In genomic region chr2:163643576-163643971, GRCm38 (mm10) we compare ENCODE assay signal across 9 mouse cellular contexts. TPM values are rescaled to one million over a fixed set of nuclear protein-coding genes. Genes with fewer than 3 reads are reported as not detected.
DNase-seq lines count a peak whose midpoint lies in the region; ATAC-seq and TF ChIP-seq lines count a peak whose summit lies in the region.
"Had no signal": no experiment of that assay in that cellular context is flagged by ENCODE, and none has a peak within 500 bp of the region (broad histone marks: within the 10 kb centered on the region; RNA-seq: fewer than 3 reads in every experiment).

No protein-coding gene starts in this region.

- H3K9ac ChIP-seq in ES-Bruce4 (ENCODE audit: low read depth, poor library complexity, severe bottlenecking): peak overlapping the region; percentile 90
- H3K9ac ChIP-seq in forebrain, embryonic 15.5 days (replicated peaks): peak overlapping the region; percentile 92; the same call in 1 of the 2 replicates
- peak overlapping the region; percentile 98 for H3K9ac ChIP-seq in liver, embryonic 15.5 days

- ATAC-seq in forebrain, embryonic 15.5 days (replicated peaks): no peak
- no peak for ATAC-seq in liver, embryonic 15.5 days (ENCODE audit: insufficient read depth)
- ATAC-seq in granulocyte monocyte progenitor cell, adult 5-6 weeks (replicated peaks; ENCODE audit: poor library complexity, severe bottlenecking): no peak
- ATAC-seq in inflammation-experienced regulatory T-cells, adult 6 months: no peak

- TF ChIP-seq CTCF in ES-Bruce4 (IDR thresholded peaks at IDR 0.05; ENCODE audit: low read depth, low read length): no peak

- H3K4me2 ChIP-seq in forebrain, embryonic 15.5 days (replicated peaks): peak overlapping the region; percentile 52
- peak overlapping the region; percentile 79 for H3K4me2 ChIP-seq in liver, embryonic 15.5 days

- TF ChIP-seq POLR2A in ES-Bruce4 (IDR thresholded peaks at IDR 0.05; ENCODE audit: insufficient read depth, low read length): no peak

- H3K27me3 ChIP-seq in heart, embryonic 10.5 days (ENCODE audit: insufficient read depth, poor library complexity, severe bottlenecking): no peaks in the 10 kb centered on the region
- H3K27me3 ChIP-seq in ES-Bruce4 (ENCODE audit: control insufficient read depth, insufficient read depth, low read length, poor library complexity, severe bottlenecking): no peaks in the 10 kb centered on the region
- no peaks in the 10 kb centered on the region for H3K27me3 ChIP-seq in forebrain, embryonic 15.5 days
- H3K27me3 ChIP-seq in liver, embryonic 15.5 days: no peaks in the 10 kb centered on the region

- peak overlapping the region; percentile 99 for H3K27ac ChIP-seq in heart, embryonic 10.5 days
- 0 out of 2 replicates have a peak overlapping the region, but pooled peaks have one; percentile 25 for H3K27ac ChIP-seq in ES-Bruce4 (ENCODE audit: insufficient read depth, low read length)
- H3K27ac ChIP-seq in forebrain, embryonic 15.5 days (replicated peaks): no peak overlapping the region
- peak overlapping the region; percentile 100 for H3K27ac ChIP-seq in liver, embryonic 15.5 days (replicated peaks)

- TF ChIP-seq EP300 in ES-Bruce4 (IDR thresholded peaks at IDR 0.05; ENCODE audit: insufficient read depth, low read depth, low read length): no peak

- H3K4me3 ChIP-seq in heart, embryonic 10.5 days: peak overlapping the region; percentile 97
- peak overlapping the region; percentile 49 for H3K4me3 ChIP-seq in ES-Bruce4 (ENCODE audit: low read depth, low read length)
- peak overlapping the region; percentile 95 for H3K4me3 ChIP-seq in forebrain, embryonic 15.5 days
- H3K4me3 ChIP-seq in liver, embryonic 15.5 days (replicated peaks): peak overlapping the region; percentile 88

- WGBS in heart, embryonic 10.5 days: 44% methylated on average over 2 of the region's 2 CpGs
- WGBS in forebrain, embryonic 15.5 days: 65% methylated on average over 2 of the region's 2 CpGs
- 15% methylated on average over 2 of the region's 2 CpGs for WGBS in liver, embryonic 15.5 days (ENCODE audit: insufficient replicate concordance)

- H3K9me3 ChIP-seq in heart, embryonic 10.5 days: no peaks in the 10 kb centered on the region
- no peaks in the 10 kb centered on the region for H3K9me3 ChIP-seq in ES-Bruce4 (replicated peaks; ENCODE audit: control insufficient read depth, insufficient read depth, low read length, poor library complexity, severe bottlenecking)
- no peaks in the 10 kb centered on the region for H3K9me3 ChIP-seq in forebrain, embryonic 15.5 days
- no peaks in the 10 kb centered on the region for H3K9me3 ChIP-seq in liver, embryonic 15.5 days (replicated peaks)

- H3K4me1 ChIP-seq in heart, embryonic 10.5 days: peaks cover 58% of the 10 kb centered on the region
- peaks cover 2% of the 10 kb centered on the region for H3K4me1 ChIP-seq in ES-Bruce4 (ENCODE audit: control insufficient read depth, insufficient read depth, low read length)
- H3K4me1 ChIP-seq in forebrain, embryonic 15.5 days: peaks cover 23% of the 10 kb centered on the region
- H3K4me1 ChIP-seq in liver, embryonic 15.5 days (replicated peaks): peaks cover 51% of the 10 kb centered on the region

- DNase-seq in heart, embryonic 10.5 days (ENCODE audit: low spot score): no peak
- no peak for DNase-seq in heart, adult 18-20 months
- DNase-seq in retina, embryonic 14.5 days (ENCODE audit: low spot score): no peak
- DNase-seq: embryo, embryonic 11 days had no signal

- H3K36me3 ChIP-seq in heart, embryonic 10.5 days: peaks cover 12% of the 10 kb centered on the region; the same call in 1 of the 2 replicates
- H3K36me3 ChIP-seq in ES-Bruce4 (ENCODE audit: control insufficient read depth, insufficient read depth, low read length, poor library complexity, severe bottlenecking): peaks cover 2% of the 10 kb centered on the region; the same call in 1 of the 2 replicates
- H3K36me3 ChIP-seq in forebrain, embryonic 15.5 days: no peaks in the 10 kb centered on the region
- peaks cover 36% of the 10 kb centered on the region for H3K36me3 ChIP-seq in liver, embryonic 15.5 days (replicated peaks)

RNA-seq across cellular contexts. Expression of gene Serinc3, which starts 1.4 kb away (rescaled TPM):
- polyA plus RNA-seq in heart, embryonic 10.5 days (2016; fragmentation: Nextera tagmentation; extraction: Ambion mirVana): 51.1 and 55.2 TPM in 2 replicates
- total RNA-seq in heart, adult 18-20 months (2021): 100 to 1,000 TPM; 284 to 364 TPM
- 130 and 146 TPM in 2 replicates for polyA plus RNA-seq in ES-Bruce4 (2011; ENCODE audit: insufficient read depth, insufficient read length, low read depth, missing spikeins)
- polyA plus RNA-seq in forebrain, embryonic 15.5 days (2015; fragmentation: Nextera tagmentation; extraction: Ambion mirVana): 27.9 and 28.8 TPM in 2 replicates
- 126 and 129 TPM in 2 replicates for polyA plus RNA-seq in liver, embryonic 15.5 days (2015; fragmentation: Nextera tagmentation; extraction: Ambion mirVana)
- total RNA-seq in granulocyte monocyte progenitor cell, adult 5-6 weeks (2014; fragmentation: Nextera tagmentation): 505 and 572 TPM in 2 replicates
- total RNA-seq in granulocyte monocyte progenitor cell, adult 5-6 weeks (2017): 503 and 505 TPM in 2 replicates
- polyA plus RNA-seq in inflammation-experienced regulatory T-cells, adult 6 months (2017; shearing (Covaris generic)): 100 to 1,000 TPM; 124 to 178 (median 145) TPM

RNA-seq across cellular contexts. Expression of gene Pkig, which starts 14.6 kb away (rescaled TPM):
- 226 and 259 TPM in 2 replicates for polyA plus RNA-seq in heart, embryonic 10.5 days (2016; fragmentation: Nextera tagmentation; extraction: Ambion mirVana)
- 100 to 1,000 TPM; 219 to 232 TPM for total RNA-seq in heart, adult 18-20 months (2021)
- polyA plus RNA-seq in ES-Bruce4 (2011; ENCODE audit: insufficient read depth, insufficient read length, low read depth, missing spikeins): 20.2 TPM in 2 replicates
- 157 and 165 TPM in 2 replicates for polyA plus RNA-seq in forebrain, embryonic 15.5 days (2015; fragmentation: Nextera tagmentation; extraction: Ambion mirVana)
- polyA plus RNA-seq in liver, embryonic 15.5 days (2015; fragmentation: Nextera tagmentation; extraction: Ambion mirVana): 93.3 and 95.5 TPM in 2 replicates
- total RNA-seq in granulocyte monocyte progenitor cell, adult 5-6 weeks (2014; fragmentation: Nextera tagmentation): 89.1 and 89.4 TPM in 2 replicates
- 52.2 and 65.1 TPM in 2 replicates for total RNA-seq in granulocyte monocyte progenitor cell, adult 5-6 weeks (2017)
- 1 to 10 TPM; 2.0 to 5.5 (median 3.3) TPM for polyA plus RNA-seq in inflammation-experienced regulatory T-cells, adult 6 months (2017; shearing (Covaris generic))

RNA-seq across cellular contexts. Expression of gene Ttpal, which starts 41.5 kb away (rescaled TPM):
- 27.5 and 31.8 TPM in 2 replicates for polyA plus RNA-seq in heart, embryonic 10.5 days (2016; fragmentation: Nextera tagmentation; extraction: Ambion mirVana)
- total RNA-seq in heart, adult 18-20 months (2021): 10 to 100 TPM; 12.0 to 16.8 TPM
- polyA plus RNA-seq in ES-Bruce4 (2011; ENCODE audit: insufficient read depth, insufficient read length, low read depth, missing spikeins): 9.4 and 11.9 TPM in 2 replicates
- polyA plus RNA-seq in forebrain, embryonic 15.5 days (2015; fragmentation: Nextera tagmentation; extraction: Ambion mirVana): 43.3 and 44.4 TPM in 2 replicates
- 8.5 and 10.4 TPM in 2 replicates for polyA plus RNA-seq in liver, embryonic 15.5 days (2015; fragmentation: Nextera tagmentation; extraction: Ambion mirVana)
- 21.1 and 21.8 TPM in 2 replicates for total RNA-seq in granulocyte monocyte progenitor cell, adult 5-6 weeks (2014; fragmentation: Nextera tagmentation)
- total RNA-seq in granulocyte monocyte progenitor cell, adult 5-6 weeks (2017): 12.7 and 13.3 TPM in 2 replicates
- 10 to 100 TPM; 37.3 to 41.8 (median 40.6) TPM for polyA plus RNA-seq in inflammation-experienced regulatory T-cells, adult 6 months (2017; shearing (Covaris generic))
